Mouse (Mus musculus) myocyte (in vitro differentiated cells): ENCODE results near the gene Cntrob.
A peak's percentile ranks its signal among the peaks of the same experiment; 100 is the strongest.

Source experiments
- CEBPB ChIP-seq: IDR thresholded peaks from 2 replicates; pipeline ENCODE4 v1.6.1; 2011; ENCODE audit warnings: mild to moderate bottlenecking, moderate library complexity; ENCODE audit not compliant: poor library complexity, insufficient read depth, severe bottlenecking
- E2F4 ChIP-seq: IDR thresholded peaks from one replicate; pipeline ENCODE4 v1.6.1; 2011; ENCODE audit warnings: mild to moderate bottlenecking, control low read depth, moderate library complexity; ENCODE audit not compliant: insufficient read depth
- MAX ChIP-seq: IDR thresholded peaks from one replicate; pipeline ENCODE4 v1.6.1; 2011; ENCODE audit warnings: low read depth, mild to moderate bottlenecking, control low read depth
- MYOG ChIP-seq, 3 experiments: IDR thresholded peaks; one replicate each; pipeline ENCODE4 v1.6.1; 2011; ENCODE audit warnings: control low read depth in 2 of 3, low read depth in 2 of 3, mild to moderate bottlenecking in 2 of 3; ENCODE audit not compliant: insufficient read length in 2 of 3, control insufficient read depth in 1 of 3, insufficient read depth in 1 of 3
- POLR2A ChIP-seq: IDR thresholded peaks from one replicate; pipeline ENCODE4 v1.6.1; 2011; ENCODE audit warnings: low read depth, mild to moderate bottlenecking, control low read depth, moderate library complexity; ENCODE audit not compliant: insufficient read length
- POLR2AphosphoS2 ChIP-seq: IDR thresholded peaks from one replicate; pipeline ENCODE4 v1.6.1; 2011; ENCODE audit warnings: low read depth, control low read depth; ENCODE audit not compliant: insufficient read length
- TCF12 ChIP-seq: IDR thresholded peaks from one replicate; pipeline ENCODE4 v1.6.1; 2011; ENCODE audit warnings: mild to moderate bottlenecking, control low read depth; ENCODE audit not compliant: poor library complexity, insufficient read depth, severe bottlenecking
- USF1 ChIP-seq: IDR thresholded peaks from one replicate; pipeline ENCODE4 v1.6.1; 2011; ENCODE audit warnings: low read depth, mild to moderate bottlenecking, control low read depth, moderate library complexity

DNA sequence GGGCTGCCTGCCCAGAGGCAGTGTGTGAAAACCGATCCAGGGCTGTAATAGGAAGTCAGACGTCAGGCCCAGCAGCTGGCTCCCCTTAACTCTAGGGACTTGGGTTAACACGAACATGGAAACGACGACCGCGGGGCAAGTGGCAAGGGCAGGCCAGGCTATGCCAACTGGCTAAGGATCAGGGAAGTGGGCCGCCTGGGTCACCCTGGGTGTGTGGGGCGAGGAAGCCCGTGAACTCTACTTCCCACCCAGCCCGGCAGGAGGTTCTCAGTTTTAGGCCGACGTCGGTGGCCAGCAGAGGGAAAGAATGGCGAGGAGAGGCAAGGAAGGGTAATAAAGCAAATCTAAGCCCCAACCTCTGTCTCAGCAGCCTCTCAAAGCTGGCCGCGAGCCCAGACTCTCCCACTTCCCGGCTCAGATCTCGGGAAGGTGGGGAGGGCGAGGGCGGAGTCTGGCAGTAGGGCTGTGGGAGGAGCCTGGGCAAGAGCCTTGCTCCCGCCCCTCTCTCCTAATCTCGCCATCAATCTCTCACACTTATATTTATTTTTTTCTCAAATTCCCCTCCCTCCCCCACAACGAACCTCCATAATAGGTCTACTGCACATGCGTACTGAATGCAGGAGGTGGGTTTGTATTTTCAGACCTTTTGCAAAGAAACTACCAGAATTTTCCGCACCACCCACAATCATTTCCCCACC lies 42.7 kb upstream of the Cntrob start:
- TF ChIP-seq POLR2A = peak; percentile 63
- no peak for TF ChIP-seq CEBPB
- TF ChIP-seq MYOG (IDR thresholded peaks at IDR 0.05; ENCODE audit: control insufficient read depth in 1 of 3, insufficient read depth in 1 of 3, insufficient read length in 2 of 3, low read depth in 2 of 3) = peak; percentile 51 to 86 (median 69)
- no peak for TF ChIP-seq USF1
- peak; percentile 76 for TF ChIP-seq POLR2AphosphoS2
- TF ChIP-seq TCF12 = no peak
- no peak for TF ChIP-seq MAX
- no peak for TF ChIP-seq E2F4
